Mouse (Mus musculus) neural tube, embryonic 11.5 days (tissue): ENCODE measurements around the gene Mcm6. TPM values are rescaled to one million over a fixed set of nuclear protein-coding genes. Genes with fewer than 3 reads are reported as not detected.

Source experiments
- ATAC-seq: fragments of 200-750 bp; cut with Nextera tagmentation; 2 replicates; pipeline ENCODE4 v1.8.0; 2017; ENCODE audit warnings: moderate number of reproducible peaks, mild to moderate bottlenecking, moderate TSS enrichment, moderate library complexity; ENCODE audit not compliant: insufficient read depth, low FRiP score, low TSS enrichment
- DNase-seq: peaks from one replicate; pipeline ENCODE4 v3.0.0-alpha.2; 2015; ENCODE audit warnings: low spot score
- H3K27ac ChIP-seq: fragments of 300-500 bp; sonication (generic); 2 replicates; pipeline ENCODE4 v1.5.1; 2014; ENCODE audit warnings: low read depth, mild to moderate bottlenecking, low read length
- H3K27me3 ChIP-seq: fragments of 300-500 bp; sonication (generic); 2 replicates; pipeline ENCODE4 v1.6.1; 2014; ENCODE audit warnings: mild to moderate bottlenecking, low read length, mixed read lengths; ENCODE audit not compliant: control insufficient read depth, insufficient read depth
- H3K36me3 ChIP-seq: fragments of 300-500 bp; sonication (generic); 2 replicates; pipeline ENCODE4 v1.6.1; 2014; ENCODE audit warnings: mild to moderate bottlenecking, low read length, moderate library complexity, mixed read lengths; ENCODE audit not compliant: control insufficient read depth, insufficient read depth
- H3K4me1 ChIP-seq: fragments of 300-500 bp; sonication (generic); 2 replicates; pipeline ENCODE4 v1.6.1; 2014; ENCODE audit warnings: low read length, mixed read lengths; ENCODE audit not compliant: control insufficient read depth, insufficient read depth
- H3K4me2 ChIP-seq: fragments of 300-500 bp; sonication (generic); 2 replicates; pipeline ENCODE4 v1.6.1; 2014; ENCODE audit warnings: low read depth, mild to moderate bottlenecking, moderate library complexity
- H3K4me3 ChIP-seq: fragments of 300-500 bp; sonication (generic); 2 replicates; pipeline ENCODE4 v1.5.1; 2014; ENCODE audit warnings: low read depth, low read length
- H3K9ac ChIP-seq: fragments of 300-500 bp; sonication (generic); 2 replicates; pipeline ENCODE4 v1.6.1; 2014; ENCODE audit warnings: mild to moderate bottlenecking, low read length
- H3K9me3 ChIP-seq: fragments of 300-500 bp; sonication (generic); 2 replicates; pipeline ENCODE4 v1.6.1; 2016; ENCODE audit warnings: low read length; ENCODE audit not compliant: control insufficient read depth
- WGBS: fragments of 180-500 bp; shearing (Covaris S2); extraction: QIAGEN DNeasy Blood & Tissue Kit; methylation state at CpG from one replicate; pipeline ENCODE4 v1.1.7; 2014; 5-methylcytosine and 5-hydroxymethylcytosine counted together
- polyA plus RNA-seq: library from polyadenylated mRNA; unstranded; fragments of >200 nt; fragmentation: Nextera tagmentation; extraction: Ambion mirVana; gene quantifications from 2 replicates; pipeline ENCODE4 v1.2.1, GENCODE M21; 2014

The Mcm6 gene
- polyA plus RNA-seq, 1 experiment from 2014 or later = 292 TPM

DNA sequence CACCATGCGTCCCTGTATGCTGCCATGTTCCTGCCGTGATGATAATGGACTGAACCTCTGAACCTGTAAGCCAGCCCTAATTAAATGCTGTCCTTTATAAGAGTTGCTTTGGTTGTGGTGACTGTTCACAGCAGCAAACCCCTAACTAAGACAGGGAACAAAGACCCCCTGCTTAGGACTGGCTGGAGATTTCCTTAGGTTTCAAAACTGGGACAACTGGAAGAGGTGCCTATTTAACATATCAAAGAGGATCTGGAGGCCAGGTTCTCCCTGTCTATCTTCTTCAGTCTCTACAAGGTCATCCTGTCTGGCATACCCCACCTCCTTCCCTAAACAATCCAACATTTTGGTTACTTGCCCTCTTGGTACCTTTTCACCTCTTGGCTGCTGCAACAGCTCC, 32.9 kb upstream of the Mcm6 start:
- ATAC-seq = no peak
- 58% methylated on average over 2 of the region's 2 CpGs for WGBS
- H3K36me3 ChIP-seq = no peaks in the 10 kb centered on the region; the same call in 1 of the 2 replicates

DNA sequence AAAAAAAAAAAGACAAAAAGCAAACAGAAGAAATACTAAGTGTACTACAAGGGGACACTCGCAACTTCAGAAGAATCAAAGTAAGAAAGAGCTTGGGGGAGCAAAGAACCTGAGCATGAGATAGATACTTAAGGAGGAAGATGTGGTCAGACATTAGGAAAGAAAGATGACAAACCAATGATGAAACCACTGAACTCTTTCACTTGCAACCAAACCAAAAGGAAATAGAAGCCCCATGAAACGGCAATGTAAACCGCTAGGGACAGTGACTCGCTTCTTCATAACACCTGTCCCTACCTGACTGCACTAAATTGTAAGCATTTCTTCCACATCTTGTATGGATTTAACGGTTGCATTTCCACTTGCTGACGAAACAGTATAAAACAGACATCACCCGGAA, 27.0 kb upstream of the Mcm6 start:
- H3K4me3 ChIP-seq = no peak overlapping the region
- no peaks in the 10 kb centered on the region for H3K27me3 ChIP-seq
- H3K27ac ChIP-seq = no peak overlapping the region
- no peaks in the 10 kb centered on the region for H3K9me3 ChIP-seq
- DNase-seq (no peak), ATAC-seq (no peak)
- H3K9ac ChIP-seq = no peak overlapping the region
- 95% methylated on average over 7 of the region's 7 CpGs for WGBS
- H3K4me1 ChIP-seq = no peaks in the 10 kb centered on the region
- H3K36me3 ChIP-seq = no peaks in the 10 kb centered on the region; the same call in none of the 2 replicates
- no peak overlapping the region for H3K4me2 ChIP-seq

More for the DNA sequence above, 32.9 kb upstream of the Mcm6 start:
- Histone ChIP-seq H3K4me3 (no peak overlapping the region), H3K4me2 (no peak overlapping the region), H3K27ac (no peak overlapping the region), H3K4me1 (no peaks in the 10 kb centered on the region), H3K9me3 (no peaks in the 10 kb centered on the region), H3K9ac (no peak overlapping the region), H3K27me3 (no peaks in the 10 kb centered on the region)
- DNase-seq = no peak

GRCm38 (mm10) chr1:128376841-128377240, 17.4 kb upstream of the Mcm6 start:
- H3K9me3 ChIP-seq = no peaks in the 10 kb centered on the region
- no peaks in the 10 kb centered on the region for H3K4me1 ChIP-seq
- no peaks in the 10 kb centered on the region for H3K27me3 ChIP-seq
- DNase-seq (no peak), ATAC-seq (no peak)
- peaks cover 2% of the 10 kb centered on the region; the same call in 1 of the 2 replicates for H3K36me3 ChIP-seq
- no peak overlapping the region for H3K27ac ChIP-seq
- H3K4me2 ChIP-seq = no peak overlapping the region
- no peak overlapping the region for H3K4me3 ChIP-seq
- H3K9ac ChIP-seq = no peak overlapping the region
- WGBS = 97% methylated on average over 4 of the region's 4 CpGs

DNA sequence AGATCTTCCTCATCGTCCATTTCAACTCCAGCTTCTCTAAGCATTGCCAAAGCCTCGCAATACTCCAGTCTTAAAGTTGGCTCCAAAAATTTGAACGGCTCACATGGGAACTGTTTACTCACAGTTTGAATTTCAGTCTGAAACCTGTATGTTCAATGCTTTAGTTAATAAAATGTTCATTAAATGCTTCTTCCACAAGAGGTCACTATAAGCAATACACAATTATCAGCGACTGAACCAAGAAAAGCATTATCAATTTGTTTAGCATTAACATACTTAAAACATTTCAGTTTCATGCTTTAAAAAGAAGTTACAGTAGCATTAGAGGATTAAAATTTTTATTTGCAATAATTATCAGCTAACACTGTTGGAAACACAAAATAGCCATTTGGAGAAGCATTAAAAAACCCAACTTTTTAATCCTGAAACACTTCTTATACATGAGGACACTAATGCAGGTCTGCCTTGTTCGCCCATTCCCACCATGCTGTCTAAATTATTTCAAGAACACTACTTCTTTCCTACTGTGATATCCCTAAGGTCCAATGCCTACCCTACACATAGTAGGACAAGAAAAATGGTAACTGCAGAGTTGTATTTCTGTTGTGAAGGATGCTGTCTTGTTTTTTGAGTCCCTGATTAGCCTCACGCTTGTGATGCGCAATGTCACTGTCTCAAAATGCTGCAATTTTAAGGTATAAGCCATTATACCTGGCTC, 12.8 kb upstream of the Mcm6 start:
- Histone ChIP-seq H3K36me3 (peaks cover 2% of the 10 kb centered on the region; the same call in 1 of the 2 replicates), H3K4me3 (no peak overlapping the region), H3K9me3 (no peaks in the 10 kb centered on the region), H3K4me2 (no peak overlapping the region), H3K4me1 (no peaks in the 10 kb centered on the region), H3K27me3 (no peaks in the 10 kb centered on the region), H3K27ac (no peak overlapping the region), H3K9ac (no peak overlapping the region)
- WGBS = 90% methylated on average over 7 of the region's 7 CpGs
- ATAC-seq = no peak
- no peak for DNase-seq

- DNase-seq = peak; percentile 68
- no peak overlapping the region for H3K4me2 ChIP-seq
- no peaks in the 10 kb centered on the region for H3K4me1 ChIP-seq
- ATAC-seq = peak; percentile 35; the same call in 1 of the 2 replicates
- H3K27me3 ChIP-seq = no peaks in the 10 kb centered on the region
- no peak overlapping the region for H3K4me3 ChIP-seq
- WGBS = 83% methylated on average over 5 of the region's 5 CpGs
- H3K9ac ChIP-seq = no peak overlapping the region
- H3K36me3 ChIP-seq = peaks cover 2% of the 10 kb centered on the region; the same call in 1 of the 2 replicates
- H3K27ac ChIP-seq = no peak overlapping the region
- H3K9me3 ChIP-seq = no peaks in the 10 kb centered on the region
These were observed 9.4 kb upstream of the Mcm6 start for GRCm38 (mm10) chr1:128368732-128369441.

- DNase-seq = no peak
- no peaks in the 10 kb centered on the region for H3K27me3 ChIP-seq
- H3K4me2 ChIP-seq = no peak overlapping the region
- no peaks in the 10 kb centered on the region for H3K36me3 ChIP-seq
- H3K4me1 ChIP-seq = 0 out of 2 replicates have a peak, but pooled peaks cover 3% of the 10 kb centered on the region
- WGBS = 89% methylated on average over 2 of the region's 2 CpGs
- no peak overlapping the region for H3K4me3 ChIP-seq
- no peak for ATAC-seq
- H3K9me3 ChIP-seq = no peaks in the 10 kb centered on the region
- no peak overlapping the region for H3K9ac ChIP-seq
- H3K27ac ChIP-seq = no peak overlapping the region
These were observed 1.1 kb upstream of the Mcm6 start for GRCm38 (mm10) chr1:128360601-128361000.

GRCm38 (mm10) chr1:128358916-128359553, 429 bp downstream of the Mcm6 start:
- no peaks in the 10 kb centered on the region for H3K27me3 ChIP-seq
- peak overlapping the region; percentile 49 for H3K4me2 ChIP-seq
- peaks cover 2% of the 10 kb centered on the region; the same call in 1 of the 2 replicates for H3K36me3 ChIP-seq
- WGBS = under 1% methylated on average over 35 of the region's 35 CpGs
- H3K9ac ChIP-seq = peak overlapping the region; percentile 82
- peak overlapping the region; percentile 74 for H3K27ac ChIP-seq
- H3K4me3 ChIP-seq = peak overlapping the region; percentile 63
- no peaks in the 10 kb centered on the region for H3K9me3 ChIP-seq
- ATAC-seq (peak; percentile 77), DNase-seq (no peak)
- 0 out of 2 replicates have a peak, but pooled peaks cover 3% of the 10 kb centered on the region for H3K4me1 ChIP-seq

GRCm38 (mm10) chr1:128358276-128358675, 1.2 kb downstream of the Mcm6 start:
- ATAC-seq (no peak), DNase-seq (no peak)
- Histone ChIP-seq H3K9ac (peak overlapping the region; percentile 82; the same call in 1 of the 2 replicates), H3K36me3 (peaks cover 4% of the 10 kb centered on the region), H3K27me3 (no peaks in the 10 kb centered on the region), H3K4me2 (peak overlapping the region; percentile 49), H3K27ac (no peak overlapping the region), H3K4me3 (peak overlapping the region; percentile 63), H3K4me1 (0 out of 2 replicates have a peak, but pooled peaks cover 3% of the 10 kb centered on the region), H3K9me3 (no peaks in the 10 kb centered on the region)
- 73% methylated on average over 6 of the region's 6 CpGs for WGBS
